Mouse (Mus musculus) forebrain, embryonic 11.5 days (tissue): ENCODE results near the gene Lgals4. TPM values are rescaled to one million over a fixed set of nuclear protein-coding genes. Genes with fewer than 3 reads are reported as not detected.

ENCODE experiments used
- ATAC-seq: fragments of 200-750 bp; cut with Nextera tagmentation; replicated peaks from 2 replicates; pipeline ENCODE4 v1.8.0; 2017; ENCODE audit warnings: moderate TSS enrichment; ENCODE audit not compliant: low FRiP score
- DNase-seq: peaks from one replicate; pipeline ENCODE4 v3.0.0-alpha.2; 2017; ENCODE audit warnings: low spot score
- H3K27ac ChIP-seq: fragments of 300-500 bp; sonication (generic); 2 replicates; pipeline ENCODE4 v1.5.1; 2014; ENCODE audit warnings: low read depth, low read length
- H3K27me3 ChIP-seq: fragments of 300-500 bp; sonication (generic); 2 replicates; pipeline ENCODE4 v1.6.1; 2014; ENCODE audit warnings: mild to moderate bottlenecking, low read length, mixed read lengths; ENCODE audit not compliant: control insufficient read depth, insufficient read depth
- H3K36me3 ChIP-seq: fragments of 300-500 bp; sonication (generic); 2 replicates; pipeline ENCODE4 v1.6.1; 2014; ENCODE audit warnings: mild to moderate bottlenecking, low read length, moderate library complexity, mixed read lengths; ENCODE audit not compliant: control insufficient read depth, insufficient read depth
- H3K4me1 ChIP-seq: fragments of 300-500 bp; sonication (generic); replicated peaks from 2 replicates; pipeline ENCODE4 v1.6.1; 2014; ENCODE audit warnings: low read length, mixed read lengths; ENCODE audit not compliant: control insufficient read depth, insufficient read depth
- H3K4me2 ChIP-seq: fragments of 300-500 bp; sonication (generic); 2 replicates; pipeline ENCODE4 v1.6.1; 2014; ENCODE audit warnings: low read depth, mild to moderate bottlenecking, low read length, moderate library complexity, mixed read lengths; ENCODE audit not compliant: severe bottlenecking
- H3K4me3 ChIP-seq: fragments of 300-500 bp; sonication (generic); 2 replicates; pipeline ENCODE4 v1.5.1; 2014; ENCODE audit warnings: low read depth, low read length
- H3K9ac ChIP-seq: fragments of 300-500 bp; sonication (generic); 2 replicates; pipeline ENCODE4 v1.6.1; 2014; ENCODE audit warnings: low read length
- H3K9me3 ChIP-seq: fragments of 300-500 bp; sonication (generic); 2 replicates; pipeline ENCODE4 v1.6.1; 2016; ENCODE audit warnings: low read length, mixed read lengths; ENCODE audit not compliant: control insufficient read depth
- WGBS: fragments of 180-500 bp; shearing (Covaris S2); extraction: QIAGEN DNeasy Blood & Tissue Kit; methylation state at CpG from one replicate; pipeline ENCODE4 v1.1.7; 2014; 5-methylcytosine and 5-hydroxymethylcytosine counted together
- polyA plus RNA-seq: library from polyadenylated mRNA; unstranded; fragments of >200 nt; fragmentation: Nextera tagmentation; extraction: Ambion mirVana; gene quantifications from 2 replicates; pipeline ENCODE4 v1.2.1, GENCODE M21; 2014

Gene Lgals4
- polyA plus RNA-seq, 1 experiment from 2014 or later: 1.7 TPM

DNA sequence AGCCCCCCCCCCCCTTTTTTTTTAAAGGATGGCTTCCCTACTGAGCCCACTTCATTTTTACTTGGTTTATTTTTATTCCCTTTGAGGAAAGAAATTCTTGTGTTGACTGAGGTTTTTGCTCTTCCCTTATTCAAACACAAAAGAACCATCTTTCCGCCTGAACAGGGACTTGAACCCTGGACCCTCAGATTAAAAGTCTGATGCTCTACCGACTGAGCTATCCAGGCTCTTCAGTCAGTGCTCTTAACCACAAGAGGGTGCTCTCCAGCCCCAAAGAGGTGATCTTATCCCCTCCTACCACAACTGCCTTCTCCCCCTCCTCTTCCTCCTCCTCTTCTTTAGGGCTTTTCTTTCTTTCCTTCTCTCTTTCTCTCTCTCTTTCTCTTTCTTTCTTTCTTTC, 39.8 kb upstream of the Lgals4 start:
- no peak overlapping the region for H3K4me3 ChIP-seq
- no peak overlapping the region for H3K27ac ChIP-seq
- ATAC-seq (no peak), DNase-seq (no peak)
- no peak overlapping the region for H3K9ac ChIP-seq
- H3K36me3 ChIP-seq: no peaks in the 10 kb centered on the region
- H3K9me3 ChIP-seq: no peaks in the 10 kb centered on the region
- H3K4me1 ChIP-seq: no peaks in the 10 kb centered on the region
- no peaks in the 10 kb centered on the region for H3K27me3 ChIP-seq
- WGBS: 44% methylated on average over 2 of the region's 2 CpGs
- no peak overlapping the region for H3K4me2 ChIP-seq

DNA sequence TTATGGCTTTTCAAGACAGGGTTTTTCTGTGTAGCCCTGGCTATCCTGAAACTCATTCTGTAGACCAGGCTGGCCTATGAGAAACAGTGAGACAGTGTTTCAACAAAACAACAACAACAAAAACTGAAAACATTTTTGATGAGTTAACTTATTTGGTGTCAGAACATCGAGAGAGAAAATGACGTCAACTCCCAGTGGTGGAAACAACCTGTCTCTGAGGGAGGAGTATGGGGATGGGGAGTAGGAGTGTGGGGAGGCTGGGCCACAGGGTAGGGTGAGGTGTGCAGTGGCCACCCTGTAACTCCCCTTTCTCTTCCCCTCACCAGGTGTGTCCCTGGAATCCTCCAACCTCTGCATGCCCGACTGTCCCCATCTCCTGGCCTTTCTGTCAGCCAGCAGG, 39.2 kb upstream of the Lgals4 start:
- Histone ChIP-seq H3K27ac (no peak overlapping the region), H3K27me3 (no peaks in the 10 kb centered on the region), H3K9me3 (no peaks in the 10 kb centered on the region), H3K4me1 (no peaks in the 10 kb centered on the region), H3K4me2 (no peak overlapping the region), H3K4me3 (no peak overlapping the region), H3K9ac (no peak overlapping the region), H3K36me3 (no peaks in the 10 kb centered on the region)
- ATAC-seq: no peak
- no peak for DNase-seq
- WGBS: 82% methylated on average over 3 of the region's 3 CpGs

DNA sequence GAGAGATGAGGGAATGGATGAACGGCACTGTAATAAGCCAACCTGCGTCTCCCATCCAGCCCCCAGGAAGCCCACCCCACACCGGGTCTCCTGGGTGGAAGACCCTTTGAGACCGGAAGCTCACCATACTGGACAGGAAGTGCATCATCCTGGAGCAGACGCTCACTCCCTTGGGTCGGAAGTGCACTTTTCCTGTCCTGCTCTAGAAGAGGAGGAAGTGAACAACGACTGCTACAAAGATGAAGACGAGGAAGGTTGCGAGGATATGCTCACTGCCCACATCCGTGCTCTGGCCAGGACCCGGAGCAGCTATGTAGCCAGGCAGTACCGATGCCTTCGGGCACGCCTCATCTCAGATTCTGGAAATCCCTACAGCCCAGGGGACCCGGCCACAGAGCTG, 37.8 kb upstream of the Lgals4 start:
- DNase-seq (no peak), ATAC-seq (no peak)
- Histone ChIP-seq H3K36me3 (no peaks in the 10 kb centered on the region), H3K27me3 (no peaks in the 10 kb centered on the region), H3K4me2 (no peak overlapping the region), H3K4me3 (no peak overlapping the region), H3K9ac (no peak overlapping the region), H3K4me1 (no peaks in the 10 kb centered on the region), H3K27ac (no peak overlapping the region), H3K9me3 (no peaks in the 10 kb centered on the region)
- WGBS: 77% methylated on average over 15 of the region's 15 CpGs

DNA sequence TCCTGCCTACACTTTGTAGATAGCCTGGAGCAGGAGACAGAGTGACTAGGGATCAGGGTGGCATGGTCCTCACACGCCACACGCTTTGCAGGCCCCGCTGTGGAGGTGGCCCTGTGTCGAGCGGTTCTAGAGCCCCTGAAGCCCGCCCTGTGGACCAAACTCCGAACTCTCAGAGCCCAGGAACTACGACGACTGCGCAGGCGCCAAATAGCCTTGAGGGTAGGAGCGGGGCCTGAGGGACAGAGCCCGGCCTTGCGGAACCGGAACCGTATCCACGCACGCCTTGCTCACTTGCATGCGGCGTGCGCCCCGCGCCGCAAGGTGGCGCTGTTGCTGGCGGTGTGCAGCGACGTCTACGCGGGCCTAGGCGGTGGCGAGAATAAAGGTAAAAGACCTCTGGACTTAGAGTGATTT, 37.1 kb upstream of the Lgals4 start:
- H3K9me3 ChIP-seq: no peaks in the 10 kb centered on the region
- H3K27ac ChIP-seq: no peak overlapping the region
- H3K27me3 ChIP-seq: no peaks in the 10 kb centered on the region
- H3K4me1 ChIP-seq: no peaks in the 10 kb centered on the region
- H3K4me2 ChIP-seq: peak overlapping the region; percentile 40
- H3K9ac ChIP-seq: peak overlapping the region; percentile 44
- ATAC-seq: peak; percentile 67
- peak overlapping the region; percentile 4; the same call in 1 of the 2 replicates for H3K4me3 ChIP-seq
- DNase-seq: peak; percentile 87
- H3K36me3 ChIP-seq: no peaks in the 10 kb centered on the region
- WGBS: 16% methylated on average over 32 of the region's 32 CpGs

DNA sequence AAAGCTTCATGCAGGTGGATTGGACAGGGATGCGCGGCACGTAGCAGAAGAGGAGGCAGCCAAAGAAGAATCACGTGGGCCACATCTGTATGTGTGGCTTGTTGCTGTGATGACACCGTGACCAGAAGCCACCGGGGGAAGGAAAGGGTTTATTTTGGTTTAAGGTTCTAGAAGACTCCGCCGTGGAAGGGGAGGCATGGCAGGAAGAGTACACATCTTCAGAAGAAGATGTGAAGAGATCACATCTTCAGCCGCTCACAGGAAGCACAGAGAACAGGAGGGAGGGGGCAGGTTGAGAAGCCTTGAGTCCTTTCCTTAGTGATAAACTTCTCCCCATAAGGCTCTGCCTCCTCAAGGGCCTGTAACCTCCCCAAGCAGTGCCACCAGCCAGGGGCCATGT, 33.7 kb upstream of the Lgals4 start:
- no peak overlapping the region for H3K9ac ChIP-seq
- no peaks in the 10 kb centered on the region for H3K27me3 ChIP-seq
- H3K4me2 ChIP-seq: no peak overlapping the region
- no peak overlapping the region for H3K4me3 ChIP-seq
- no peak overlapping the region for H3K27ac ChIP-seq
- H3K9me3 ChIP-seq: no peaks in the 10 kb centered on the region
- no peak for ATAC-seq
- no peaks in the 10 kb centered on the region for H3K36me3 ChIP-seq
- whole genome bisulfite sequencing: 97% methylated on average over 9 of the region's 9 CpGs
- no peak for DNase-seq
- H3K4me1 ChIP-seq: peaks cover 10% of the 10 kb centered on the region; the same call in 1 of the 2 replicates

DNA sequence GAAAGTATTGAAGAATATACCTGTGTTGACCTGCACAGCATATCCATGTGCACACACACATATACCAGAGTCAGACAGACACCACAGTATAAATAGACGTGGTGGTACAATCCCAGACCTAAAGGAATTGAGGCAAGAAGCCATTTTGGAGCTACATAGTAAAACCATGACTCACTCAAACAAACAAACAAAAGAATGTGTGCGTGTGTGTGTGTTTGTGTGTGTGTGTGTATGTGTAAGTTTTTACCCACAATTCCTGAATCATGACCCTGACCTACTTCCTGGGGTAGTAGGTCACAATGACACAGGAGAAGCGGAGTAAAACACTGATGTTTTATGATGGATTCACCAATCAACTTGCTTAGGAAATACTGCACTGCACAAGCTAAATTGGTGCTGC, 32.2 kb upstream of the Lgals4 start:
- 83% methylated on average over 3 of the region's 3 CpGs for WGBS
- DNase-seq: no peak
- Histone ChIP-seq H3K27ac (no peak overlapping the region), H3K36me3 (no peaks in the 10 kb centered on the region), H3K9ac (no peak overlapping the region), H3K4me3 (no peak overlapping the region), H3K4me1 (peaks cover 10% of the 10 kb centered on the region; the same call in 1 of the 2 replicates), H3K9me3 (no peaks in the 10 kb centered on the region), H3K27me3 (no peaks in the 10 kb centered on the region), H3K4me2 (no peak overlapping the region)
- no peak for ATAC-seq

DNA sequence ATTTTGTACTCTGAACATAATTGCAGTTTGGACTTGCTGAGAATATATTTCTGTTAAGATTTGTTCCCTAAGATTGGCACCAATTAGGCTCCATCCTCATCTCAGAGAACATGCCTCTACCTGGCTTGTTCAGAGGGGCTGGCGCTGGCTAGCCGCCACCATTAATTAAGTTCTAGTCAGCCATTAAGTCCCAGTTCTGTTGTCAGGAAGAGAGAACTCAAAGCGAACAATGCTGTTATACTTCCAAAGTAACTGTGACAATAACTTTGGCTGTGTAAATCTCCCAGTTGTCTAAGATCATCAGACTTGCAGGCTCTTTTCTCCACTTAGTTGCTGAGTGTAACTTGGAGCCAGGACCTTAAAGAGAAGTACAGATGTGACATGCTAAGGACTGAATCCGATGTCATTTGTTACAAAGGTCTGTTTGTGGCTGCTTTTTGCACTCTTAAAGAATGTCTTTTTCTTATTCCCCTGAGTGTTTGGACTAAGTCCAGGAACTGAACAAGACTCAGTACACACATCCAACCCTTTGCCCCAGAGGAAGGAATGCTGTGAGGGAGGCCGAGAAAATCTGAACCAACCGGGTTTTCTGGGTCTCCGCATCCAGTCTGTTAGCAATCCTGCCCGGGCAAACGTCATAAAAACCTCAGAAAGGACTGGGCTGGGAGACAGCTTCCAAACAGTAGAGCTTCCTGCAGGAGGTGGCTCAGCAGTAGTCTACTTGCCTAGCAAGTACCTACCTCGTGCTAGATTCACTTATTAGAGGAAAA, 31.6 kb upstream of the Lgals4 start:
- Histone ChIP-seq H3K4me2 (no peak overlapping the region), H3K36me3 (no peaks in the 10 kb centered on the region), H3K4me1 (peaks cover 10% of the 10 kb centered on the region; the same call in 1 of the 2 replicates), H3K27ac (peak overlapping the region; percentile 62; the same call in 1 of the 2 replicates), H3K27me3 (no peaks in the 10 kb centered on the region), H3K4me3 (no peak overlapping the region), H3K9ac (no peak overlapping the region), H3K9me3 (no peaks in the 10 kb centered on the region)
- no peak for ATAC-seq
- WGBS: 31% methylated on average over 10 of the region's 10 CpGs
- no peak for DNase-seq

DNA sequence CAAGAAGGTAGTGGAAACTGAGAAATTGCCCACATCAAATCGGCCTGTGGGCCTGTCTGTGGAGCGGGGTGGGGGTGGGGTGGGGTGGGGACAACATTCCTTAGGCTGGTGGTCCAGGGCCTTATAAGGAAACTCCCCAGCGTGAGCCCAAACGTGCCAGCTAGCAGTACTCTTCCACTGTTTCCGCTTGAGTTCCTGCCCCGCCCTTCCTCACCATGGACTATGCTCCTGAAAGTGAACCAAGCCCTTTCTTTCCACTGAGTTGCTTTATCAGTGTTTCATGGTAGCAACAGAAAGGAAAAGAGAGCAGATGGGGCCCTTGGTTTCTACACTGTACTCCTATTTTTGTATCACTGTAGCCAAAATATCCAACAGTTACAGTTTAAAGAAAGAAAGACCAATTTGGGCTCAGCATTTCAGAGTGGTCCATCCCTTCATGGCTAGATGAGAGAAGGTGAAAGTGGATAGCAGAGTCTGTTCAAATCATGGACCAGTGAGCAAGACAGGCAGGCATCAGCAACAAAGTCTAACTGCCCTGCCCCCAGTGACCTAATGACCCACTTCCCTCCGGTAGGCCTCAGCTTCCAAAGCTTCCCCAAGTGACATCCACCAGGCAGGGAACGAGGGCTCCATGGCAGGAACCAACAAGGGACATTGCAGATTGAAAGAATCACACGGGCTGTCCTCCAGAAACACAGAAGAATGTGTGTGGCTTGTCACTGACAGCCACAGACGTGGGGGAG, 30.6 kb upstream of the Lgals4 start:
- peak; percentile 42; the same call in 1 of the 2 replicates for ATAC-seq
- peaks cover 14% of the 10 kb centered on the region; the same call in 1 of the 2 replicates for H3K4me1 ChIP-seq
- no peak overlapping the region for H3K9ac ChIP-seq
- H3K36me3 ChIP-seq: no peaks in the 10 kb centered on the region
- peak; percentile 70 for DNase-seq
- no peak overlapping the region for H3K4me3 ChIP-seq
- 0 out of 2 replicates have a peak overlapping the region, but pooled peaks have one; percentile 5 for H3K4me2 ChIP-seq
- H3K27ac ChIP-seq: peak overlapping the region; percentile 62
- H3K27me3 ChIP-seq: no peaks in the 10 kb centered on the region
- no peaks in the 10 kb centered on the region for H3K9me3 ChIP-seq
- 12% methylated on average over 10 of the region's 10 CpGs for WGBS
